Mouse (Mus musculus): ENCODE measurements around the gene Dmap1. TPM values are rescaled to one million over a fixed set of nuclear protein-coding genes. Genes with fewer than 3 reads are reported as not detected.

Gene Dmap1
- 23.9 TPM for total RNA-seq (2023)

GRCm38 (mm10) chr4:117681931-117682461, at the start of gene Dmap1:
Gene Dmap1 (minus strand): TSS chr4:117682273.

GRCm38 (mm10) chr4:117724112-117724511, 42.0 kb upstream of the Dmap1 start, which contains the start of gene Gm12845:
Gene Gm12845 (plus strand): TSS chr4:117724412.

Other genes starting within 250 kb of the Dmap1 start
- gene Rnf220, start 185.2 kb downstream of the Dmap1 start, total RNA-seq (2023): 171 TPM
- 47.9 TPM for gene Eri3, start 131.9 kb downstream of the Dmap1 start, total RNA-seq (2023)
- gene Gm12845, start 42.1 kb upstream of the Dmap1 start, total RNA-seq (2023): not detected
- gene Klf17, start 83.4 kb upstream of the Dmap1 start, total RNA-seq (2023): not detected
- 2.2 TPM for gene Slc6a9, start 152.2 kb upstream of the Dmap1 start, total RNA-seq (2023)
- not detected for gene Ccdc24, start 190.3 kb upstream of the Dmap1 start, total RNA-seq (2023)
- gene B4galt2, start 201.2 kb upstream of the Dmap1 start, total RNA-seq (2023): not detected
- 114 TPM for gene Atp6v0b, start 205.1 kb upstream of the Dmap1 start, total RNA-seq (2023)
- gene Dph2, start 209.8 kb upstream of the Dmap1 start, total RNA-seq (2023): 11.2 TPM
- 35.7 TPM for gene Ipo13, start 232.7 kb upstream of the Dmap1 start, total RNA-seq (2023)
- gene Artn, start 247.5 kb upstream of the Dmap1 start, total RNA-seq (2023): 0.38 TPM